Mouse (Mus musculus): ENCODE data around the gene Sfxn3.

GRCm38 (mm10) chr19:45097868-45098267, 50.6 kb downstream of the Sfxn3 start:
- TF ChIP-seq POLR2A (IDR thresholded peaks at IDR 0.05; ENCODE audit: borderline replicate concordance, extremely low read depth, insufficient read depth, insufficient read length, poor library complexity, severe bottlenecking) (no peak), CTCF (IDR thresholded peaks at IDR 0.05; ENCODE audit: borderline replicate concordance, extremely low read depth, insufficient read depth, insufficient read length) (no peak)

All from brain, embryonic 14.5 days (tissue).